Mouse (Mus musculus): Measurements from ENCODE around the gene Magee1. TPM values are rescaled to one million over a fixed set of nuclear protein-coding genes. Genes with fewer than 3 reads are reported as not detected.

The Magee1 gene
- polyA plus RNA-seq (2015; fragmentation: Nextera tagmentation; extraction: Ambion mirVana) = 18.4 and 27.2 TPM in 2 replicates

DNA sequence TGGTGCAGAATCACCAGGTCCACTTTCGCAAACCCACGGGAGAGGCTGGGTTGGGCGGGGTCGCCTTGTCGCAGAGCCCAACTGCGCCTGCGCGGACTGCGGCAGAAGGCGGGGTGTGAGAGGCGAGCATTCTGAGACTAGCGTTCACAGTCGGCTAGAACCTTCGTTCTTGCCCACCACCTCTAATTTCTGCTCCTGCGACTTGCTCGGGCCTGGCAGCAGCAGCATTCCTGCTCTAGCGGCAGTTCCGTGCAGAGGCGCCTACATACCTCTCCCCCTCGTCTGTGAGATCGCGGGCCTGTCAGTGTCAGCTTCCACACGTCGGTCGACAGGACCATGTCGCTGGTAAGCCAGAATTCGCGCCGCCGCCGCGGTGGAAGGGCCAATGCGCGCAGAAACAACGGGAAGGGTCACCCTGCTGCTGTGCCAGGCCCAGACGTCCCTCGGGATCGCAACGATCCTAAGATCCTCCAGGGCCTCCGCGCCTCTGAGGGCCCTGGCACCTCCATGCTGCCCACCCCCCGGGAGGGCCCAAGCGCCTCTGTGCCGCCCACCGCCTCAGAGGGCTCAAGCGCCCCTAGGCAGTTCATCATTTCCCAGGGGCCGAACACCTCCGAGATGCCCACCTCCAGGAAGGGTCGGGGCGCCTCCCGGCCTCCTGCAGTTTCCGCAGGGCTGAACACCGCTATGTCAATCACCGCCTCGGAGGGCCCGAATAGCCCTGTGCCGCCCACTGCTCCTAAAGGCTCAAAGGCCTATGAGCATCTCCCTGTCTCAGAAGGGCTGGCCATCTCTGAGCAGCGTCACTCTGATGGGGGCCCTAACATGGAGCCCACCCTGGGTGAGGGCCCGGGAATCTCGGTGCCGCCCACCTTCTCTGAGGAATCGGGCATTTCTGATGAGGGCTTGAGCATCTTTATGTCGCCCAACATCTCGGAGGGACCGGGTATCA is at the start of gene Magee1:
Magee1 (plus strand) TSS at position 104 of the 952 bp plus-strand sequence.

DNA sequence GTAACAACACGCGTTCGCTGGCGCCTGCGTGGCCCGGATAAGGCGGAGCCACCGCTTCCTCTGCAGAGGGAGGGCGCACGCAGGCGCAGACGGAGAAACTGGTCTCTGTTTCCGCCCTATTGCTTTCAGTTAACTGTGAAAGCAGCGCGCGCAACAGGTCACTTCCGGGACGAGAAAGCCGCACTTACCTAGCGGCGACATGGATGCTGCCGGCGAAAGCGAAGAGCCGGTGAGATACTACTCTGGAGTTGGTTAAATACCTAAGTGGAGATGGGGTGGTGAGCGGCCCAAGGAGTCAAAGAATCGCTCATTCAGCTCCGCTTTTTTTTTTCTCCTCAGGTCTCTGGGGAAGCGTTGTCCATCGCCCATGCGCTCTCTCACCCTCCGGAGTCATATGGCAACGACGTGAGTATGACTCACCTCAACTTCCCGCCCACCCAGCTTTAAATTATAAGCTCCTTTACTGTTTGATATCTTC is 40.5 kb upstream of the Magee1 start, which contains the start of gene Pbdc1:
Pbdc1 (plus strand) TSS at position 142 of the 478 bp plus-strand sequence.

Other genes starting within 250 kb of the Magee1 start
- gene Pbdc1, start 40.6 kb upstream of the Magee1 start, polyA plus RNA-seq (2015; fragmentation: Nextera tagmentation; extraction: Ambion mirVana) = 50.6 and 50.8 TPM in 2 replicates